Mouse (Mus musculus) T-helper 2 cell (primary cell): ENCODE measurements around the gene Tbc1d10b.

ENCODE experiments used
- in situ Hi-C: fragments of 300-600 bp; cut with MboI, MseI; formaldehyde crosslinking; loops from one replicate; pipeline ENCODE4 v1.15.1; 2025; ENCODE audit warnings: high pct_unique_total_duplicates

Gene Tbc1d10b

GRCm38 (mm10) chr7:127225147-127225995 lies 17.1 kb upstream of the Tbc1d10b start:
- in situ Hi-C loops = no loop called here

GRCm38 (mm10) chr7:127224616-127225015 lies 16.3 kb upstream of the Tbc1d10b start:
- in situ Hi-C loops = no loop called here

- in situ Hi-C loops = no loop called here
Observed at GRCm38 (mm10) chr7:127223515-127224478, 15.5 kb upstream of the Tbc1d10b start.

GRCm38 (mm10) chr7:127223106-127223505 lies 14.8 kb upstream of the Tbc1d10b start:
- in situ Hi-C loops = no loop called here

DNA sequence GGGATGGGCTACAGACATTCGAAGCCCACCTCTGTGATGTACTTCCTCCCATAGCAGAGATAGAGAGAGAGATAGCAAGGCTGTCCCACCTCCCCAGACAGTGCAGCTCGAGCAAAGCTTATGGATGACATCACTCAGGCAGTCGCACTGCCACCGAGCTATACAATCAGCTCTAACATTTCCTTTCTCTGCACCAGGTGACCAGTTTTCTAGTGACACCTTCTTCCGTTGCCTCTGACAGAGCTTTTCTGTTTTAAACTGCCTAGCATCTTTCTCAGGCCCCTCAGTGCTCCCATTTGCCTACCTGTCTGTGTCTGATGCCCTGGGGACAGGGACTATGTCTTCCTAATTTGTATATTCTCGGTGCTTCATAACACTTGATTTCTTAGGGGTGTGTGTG lies 12.2 kb upstream of the Tbc1d10b start:
- in situ Hi-C loops = no loop called here

- in situ Hi-C loops = no loop called here
Observed at GRCm38 (mm10) chr7:127218670-127219069, 10.4 kb upstream of the Tbc1d10b start.

- in situ Hi-C loops = no loop called here
Observed at GRCm38 (mm10) chr7:127217901-127218642, 9.8 kb upstream of the Tbc1d10b start.

- in situ Hi-C loops = no loop called here
Observed at GRCm38 (mm10) chr7:127217475-127217874, 9.2 kb upstream of the Tbc1d10b start.

GRCm38 (mm10) chr7:127216307-127216706 lies 8.0 kb upstream of the Tbc1d10b start:
- in situ Hi-C loops = no loop called here

DNA sequence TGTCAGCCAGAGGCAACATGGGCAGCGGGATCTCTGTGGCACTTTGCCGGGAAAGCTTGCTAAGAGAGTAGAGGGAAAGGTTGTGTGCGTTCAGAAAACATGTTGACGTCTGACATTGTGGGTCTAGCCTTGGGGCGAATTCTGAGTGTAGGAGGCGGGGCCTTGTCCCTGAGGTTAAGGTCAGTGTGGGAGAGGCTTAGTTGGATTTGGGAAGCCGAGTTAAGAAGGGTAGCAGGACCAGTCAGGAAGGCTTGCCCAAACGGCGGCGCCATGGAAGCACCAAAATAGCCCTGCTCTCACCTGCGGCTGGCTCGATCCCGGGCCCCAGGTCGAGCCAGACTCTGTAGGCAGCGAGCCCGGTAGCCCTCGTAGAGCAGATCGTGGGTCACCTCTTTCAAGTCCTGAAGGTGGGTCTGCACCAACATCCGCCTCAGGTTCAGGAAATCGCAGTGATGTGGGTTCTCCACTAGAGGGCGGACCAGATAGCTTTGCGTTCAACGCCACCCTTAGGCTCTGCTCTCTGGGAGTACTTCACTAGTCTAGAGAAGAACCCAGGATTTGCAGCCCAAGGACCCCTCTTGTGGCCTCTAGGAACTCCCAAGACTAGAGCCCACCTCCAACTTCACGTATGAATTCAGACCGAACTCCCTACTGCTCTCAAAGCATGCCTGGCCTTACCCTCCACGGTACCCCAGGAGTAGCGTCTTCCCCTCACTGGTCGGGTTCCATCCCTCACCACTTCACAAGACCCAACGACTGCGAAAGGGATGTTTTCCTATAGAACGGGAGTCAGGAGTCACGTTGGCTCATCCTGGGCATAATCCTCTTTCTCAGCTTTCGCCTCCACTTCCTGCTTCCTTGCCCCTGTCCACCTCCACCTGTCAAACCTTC lies 7.0 kb upstream of the Tbc1d10b start:
- in situ Hi-C loops = no loop called here

DNA sequence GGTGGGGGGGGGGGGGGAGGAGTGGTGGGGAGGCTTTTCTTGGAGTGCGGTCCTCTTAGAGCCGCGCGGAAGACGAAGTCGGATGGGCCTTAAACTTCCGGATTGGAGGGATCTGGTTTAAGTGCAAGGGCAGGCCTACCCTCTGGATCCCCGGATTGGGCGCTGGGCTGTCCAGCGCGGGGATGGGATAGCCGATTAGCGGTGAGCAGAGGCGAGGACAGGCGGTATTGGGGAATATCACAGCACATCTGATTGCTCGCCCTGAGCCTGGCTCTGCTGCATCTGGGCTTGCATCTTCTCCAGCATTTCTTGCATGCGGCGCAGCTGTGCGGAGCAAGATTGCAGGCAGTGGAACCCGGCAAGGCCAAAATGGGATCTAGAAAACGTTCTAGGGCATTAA lies 6.3 kb upstream of the Tbc1d10b start:
- in situ Hi-C loops = no loop called here

DNA sequence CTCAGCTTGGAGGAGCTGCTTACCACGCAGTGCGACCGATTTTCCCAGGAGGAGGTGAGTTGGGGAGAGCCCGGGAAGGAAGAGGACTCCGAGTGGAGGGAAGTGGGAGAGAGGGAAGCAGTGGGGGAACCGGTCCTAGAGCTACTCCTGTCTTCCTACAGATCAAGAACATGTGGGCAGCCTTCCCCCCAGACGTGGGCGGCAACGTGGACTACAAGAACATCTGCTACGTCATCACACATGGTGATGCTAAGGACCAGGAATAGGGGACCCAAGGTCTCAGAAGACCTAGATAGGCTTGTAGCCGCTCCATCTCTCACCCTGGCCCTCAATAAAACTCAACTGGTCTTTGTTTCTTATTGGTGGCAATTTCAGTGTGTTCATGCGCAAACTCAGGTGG lies 5.7 kb upstream of the Tbc1d10b start:
- in situ Hi-C loops = no loop called here

- in situ Hi-C loops = no loop called here
Observed at GRCm38 (mm10) chr7:127213485-127213884, 5.2 kb upstream of the Tbc1d10b start.

DNA sequence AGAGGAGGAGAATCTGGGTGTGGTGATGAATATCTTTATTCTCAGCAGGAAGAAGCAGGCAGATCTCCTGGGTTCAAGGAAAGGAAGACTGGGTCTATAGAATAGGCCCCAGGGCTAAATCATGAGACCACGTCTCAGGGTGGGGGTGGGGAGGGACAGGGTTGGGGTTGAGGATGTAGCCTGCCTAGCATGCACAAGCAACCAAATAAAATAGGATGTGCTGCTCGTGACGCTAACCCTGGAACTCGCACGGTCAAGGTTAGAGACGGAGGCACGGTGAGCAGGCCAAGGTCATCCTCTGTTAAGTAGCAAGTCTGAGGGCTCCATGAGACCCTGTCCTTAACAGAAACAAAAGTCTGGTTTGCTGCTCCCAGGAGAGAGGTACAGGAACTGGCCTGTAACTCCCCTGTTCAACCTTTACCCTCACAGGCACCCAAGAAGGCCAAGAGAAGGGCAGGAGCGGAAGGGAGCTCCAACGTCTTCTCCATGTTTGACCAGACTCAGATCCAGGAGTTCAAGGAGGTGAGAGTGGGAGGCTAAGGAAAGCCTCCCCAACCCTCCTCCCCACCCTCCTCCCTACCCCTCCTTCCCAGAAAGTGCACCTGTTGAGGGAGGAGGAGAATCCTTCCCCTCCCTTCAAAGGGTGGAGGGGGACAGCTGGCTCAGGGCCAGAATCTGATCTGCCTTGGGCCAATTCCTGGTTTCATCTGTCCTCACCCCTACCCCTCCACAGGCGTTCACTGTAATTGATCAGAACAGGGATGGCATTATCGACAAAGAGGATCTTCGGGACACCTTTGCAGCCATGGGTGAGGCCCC lies 4.4 kb upstream of the Tbc1d10b start:
- in situ Hi-C loops = no loop called here

GRCm38 (mm10) chr7:127211014-127211745 lies 2.9 kb upstream of the Tbc1d10b start:
- in situ Hi-C loops = no loop called here

- in situ Hi-C loops = no loop called here
Observed at GRCm38 (mm10) chr7:127210266-127210665, 2.0 kb upstream of the Tbc1d10b start.

DNA sequence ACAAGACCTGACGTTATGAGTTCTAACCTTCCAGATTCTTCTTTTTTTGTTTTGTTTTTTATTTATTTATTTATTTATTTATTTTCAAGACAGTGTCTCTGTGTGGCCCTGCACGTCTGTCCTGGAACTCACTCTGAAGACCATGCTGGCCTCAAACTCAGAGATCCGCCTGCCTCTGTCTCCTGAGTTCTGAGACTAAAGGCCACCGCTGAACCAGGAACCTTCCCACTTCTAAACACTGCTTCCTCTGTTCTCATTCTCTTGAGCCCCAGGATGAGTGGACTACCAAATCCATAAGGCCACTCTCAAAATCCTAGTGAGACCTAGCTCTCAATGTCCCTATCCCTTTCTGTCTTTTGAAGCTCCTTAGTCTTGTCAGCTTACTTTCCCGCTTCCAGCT lies 1.6 kb upstream of the Tbc1d10b start:
- in situ Hi-C loops = no loop called here

- in situ Hi-C loops = no loop called here
Observed at GRCm38 (mm10) chr7:127208553-127209438, 528 bp upstream of the Tbc1d10b start, which contains the start of gene Mylpf. Mylpf (plus strand) TSS chr7:127208890.
